Mouse (Mus musculus): Measurements from ENCODE around the gene Rcor1. TPM values are rescaled to one million over a fixed set of nuclear protein-coding genes. Genes with fewer than 3 reads are reported as not detected.
A peak's percentile ranks its signal among the peaks of the same experiment; 100 is the strongest.

The Rcor1 gene
- polyA plus RNA-seq (2015; fragmentation: Nextera tagmentation; extraction: Ambion mirVana): 4.1 and 4.5 TPM in 2 replicates

DNA sequence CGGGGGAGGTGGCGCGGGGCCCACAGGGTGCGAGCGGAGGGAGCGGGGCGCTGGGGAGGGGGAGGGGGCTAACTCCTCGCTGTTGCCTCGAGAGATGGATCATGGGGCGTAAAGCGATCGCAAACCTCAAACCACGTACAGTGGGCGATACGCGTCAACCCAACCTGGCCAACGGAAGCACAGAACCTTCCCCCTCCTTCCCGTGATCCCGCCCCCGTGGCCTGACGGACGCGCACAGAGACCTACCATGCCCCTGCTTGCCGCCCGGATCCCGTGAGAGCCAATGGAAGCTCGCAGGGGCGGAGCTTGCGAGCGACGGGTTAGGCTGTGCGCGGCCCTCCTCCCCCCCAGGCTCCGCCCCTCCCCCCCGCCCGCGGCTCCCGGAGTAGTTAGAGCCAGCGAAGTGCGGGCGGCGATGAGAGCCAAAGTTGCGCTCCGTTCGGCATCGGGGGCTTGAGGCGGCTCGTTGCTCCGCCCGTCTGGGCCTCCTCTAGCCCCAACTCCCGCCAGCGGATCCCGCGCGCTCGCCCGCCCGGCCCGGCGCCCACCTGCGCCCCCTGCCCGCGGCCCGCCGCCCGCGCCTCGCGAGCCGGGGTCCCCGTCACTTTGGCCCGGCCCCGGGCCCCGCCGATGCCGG is at the start of gene Rcor1:
Gene Rcor1 (plus strand): TSS at position 376 of the 637 bp plus-strand sequence.
- Histone ChIP-seq H3K27ac (ENCODE audit: low read depth, low read length) (peak within 1 kb of the TSS; percentile 99), H3K9ac (ENCODE audit: low read depth, low read length) (peak within 1 kb of the TSS; percentile 87), H3K9me3 (ENCODE audit: control insufficient read depth, low read length) (no peaks in the 10 kb centered on the region), H3K4me2 (ENCODE audit: low read length) (peak within 1 kb of the TSS; percentile 97), H3K27me3 (replicated peaks; ENCODE audit: control insufficient read depth, insufficient read depth, low read length) (no peaks in the 10 kb centered on the region), H3K36me3 (ENCODE audit: control insufficient read depth, insufficient read depth, low read length) (0 out of 2 replicates have a peak, but pooled peaks cover 2% of the 10 kb centered on the region), H3K4me1 (ENCODE audit: control insufficient read depth, insufficient read depth, low read depth, low read length) (peaks cover 15% of the 10 kb centered on the region), H3K4me3 (ENCODE audit: low read length) (peak within 1 kb of the TSS; percentile 71)
- under 1% methylated on average over 48 of the region's 76 CpGs for WGBS
- peak; percentile 98 for ATAC-seq

- H3K9ac ChIP-seq (ENCODE audit: low read depth, low read length): no peak overlapping the region
- H3K27ac ChIP-seq (ENCODE audit: low read depth, low read length): no peak overlapping the region
- ATAC-seq: no peak
- no peaks in the 10 kb centered on the region for H3K36me3 ChIP-seq (ENCODE audit: control insufficient read depth, insufficient read depth, low read length)
- no peak overlapping the region for H3K4me3 ChIP-seq (ENCODE audit: low read length)
- no peak overlapping the region for H3K4me2 ChIP-seq (ENCODE audit: low read length)
- H3K27me3 ChIP-seq (replicated peaks; ENCODE audit: control insufficient read depth, insufficient read depth, low read length): no peaks in the 10 kb centered on the region
- H3K9me3 ChIP-seq (ENCODE audit: control insufficient read depth, low read length): no peaks in the 10 kb centered on the region
- 97% methylated on average over 3 of the region's 3 CpGs for WGBS
- H3K4me1 ChIP-seq (ENCODE audit: control insufficient read depth, insufficient read depth, low read depth, low read length): peaks cover 4% of the 10 kb centered on the region; the same call in 1 of the 2 replicates
Measured at GRCm38 (mm10) chr12:110989409-110989808, 49.7 kb upstream of the Rcor1 start.

DNA sequence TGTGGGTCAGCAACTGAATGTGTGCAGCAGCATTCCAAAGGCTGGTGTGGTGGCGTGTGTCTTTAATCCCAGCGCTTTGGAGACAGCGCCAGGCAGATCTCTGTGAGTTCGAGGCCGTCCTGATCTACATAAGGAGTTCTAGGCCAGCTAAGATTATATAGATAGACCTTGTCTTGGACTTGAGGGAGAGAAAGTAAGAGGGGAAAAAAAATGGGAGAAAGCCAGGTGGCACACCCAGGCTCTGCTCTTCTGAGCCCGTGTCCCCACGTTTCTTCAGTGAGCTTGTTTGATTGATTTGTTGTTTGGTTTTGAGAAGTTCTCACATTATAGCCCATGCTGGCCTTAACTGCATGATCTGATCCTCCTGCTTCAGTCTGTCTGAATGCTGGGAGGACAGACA is 48.7 kb upstream of the Rcor1 start:
- Histone ChIP-seq H3K4me1 (ENCODE audit: control insufficient read depth, insufficient read depth, low read depth, low read length) (peaks cover 4% of the 10 kb centered on the region; the same call in 1 of the 2 replicates), H3K4me2 (ENCODE audit: low read length) (no peak overlapping the region), H3K27me3 (replicated peaks; ENCODE audit: control insufficient read depth, insufficient read depth, low read length) (no peaks in the 10 kb centered on the region), H3K4me3 (ENCODE audit: low read length) (no peak overlapping the region), H3K27ac (ENCODE audit: low read depth, low read length) (no peak overlapping the region), H3K9me3 (ENCODE audit: control insufficient read depth, low read length) (no peaks in the 10 kb centered on the region), H3K36me3 (ENCODE audit: control insufficient read depth, insufficient read depth, low read length) (no peaks in the 10 kb centered on the region), H3K9ac (ENCODE audit: low read depth, low read length) (no peak overlapping the region)
- WGBS: 92% methylated on average over 7 of the region's 7 CpGs
- no peak for ATAC-seq

- Histone ChIP-seq H3K4me1 (ENCODE audit: control insufficient read depth, insufficient read depth, low read depth, low read length) (peaks cover 4% of the 10 kb centered on the region; the same call in 1 of the 2 replicates), H3K9ac (ENCODE audit: low read depth, low read length) (peak overlapping the region; percentile 74), H3K36me3 (ENCODE audit: control insufficient read depth, insufficient read depth, low read length) (no peaks in the 10 kb centered on the region), H3K9me3 (ENCODE audit: control insufficient read depth, low read length) (no peaks in the 10 kb centered on the region), H3K4me3 (ENCODE audit: low read length) (peak overlapping the region; percentile 53), H3K4me2 (ENCODE audit: low read length) (peak overlapping the region; percentile 71), H3K27me3 (replicated peaks; ENCODE audit: control insufficient read depth, insufficient read depth, low read length) (no peaks in the 10 kb centered on the region), H3K27ac (ENCODE audit: low read depth, low read length) (0 out of 2 replicates have a peak overlapping the region, but pooled peaks have one; percentile 44)
- ATAC-seq: peak; percentile 88
- 4% methylated on average over 23 of the region's 23 CpGs for WGBS
Measured at GRCm38 (mm10) chr12:110991361-110992127, 47.6 kb upstream of the Rcor1 start.

GRCm38 (mm10) chr12:110992128-110992553 is 47.0 kb upstream of the Rcor1 start:
- under 1% methylated on average over 21 of the region's 24 CpGs for WGBS

DNA sequence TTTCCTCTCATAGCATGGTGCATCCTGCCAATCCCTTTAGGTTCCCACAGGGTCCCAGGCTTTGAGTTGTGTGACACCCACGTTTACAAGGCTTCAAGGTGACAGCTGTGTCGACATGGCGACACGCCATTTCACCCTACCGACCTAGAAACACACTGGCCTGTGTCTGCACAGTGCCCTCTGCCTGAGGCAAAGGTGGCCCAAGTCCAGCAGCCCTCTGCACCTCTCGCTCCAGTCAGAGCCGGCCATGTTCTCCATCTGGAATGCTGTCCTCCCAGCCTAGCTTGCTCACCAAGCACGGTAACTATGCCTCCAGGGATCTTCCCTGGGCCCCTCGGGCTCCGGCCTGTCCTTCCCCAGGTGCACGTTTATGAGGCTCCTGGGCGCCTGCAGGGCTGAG is 46.4 kb upstream of the Rcor1 start:
- WGBS: 83% methylated on average over 12 of the region's 12 CpGs
- no peak overlapping the region for H3K27ac ChIP-seq (ENCODE audit: low read depth, low read length)
- no peaks in the 10 kb centered on the region for H3K9me3 ChIP-seq (ENCODE audit: control insufficient read depth, low read length)
- H3K36me3 ChIP-seq (ENCODE audit: control insufficient read depth, insufficient read depth, low read length): no peaks in the 10 kb centered on the region
- no peak overlapping the region for H3K4me3 ChIP-seq (ENCODE audit: low read length)
- H3K4me1 ChIP-seq (ENCODE audit: control insufficient read depth, insufficient read depth, low read depth, low read length): peaks cover 4% of the 10 kb centered on the region; the same call in 1 of the 2 replicates
- H3K9ac ChIP-seq (ENCODE audit: low read depth, low read length): no peak overlapping the region; the same call in 1 of the 2 replicates
- ATAC-seq: peak; percentile 3; the same call in 1 of the 2 replicates
- no peaks in the 10 kb centered on the region for H3K27me3 ChIP-seq (replicated peaks; ENCODE audit: control insufficient read depth, insufficient read depth, low read length)
- no peak overlapping the region for H3K4me2 ChIP-seq (ENCODE audit: low read length)

More at GRCm38 (mm10) chr12:110992128-110992553, 47.0 kb upstream of the Rcor1 start:
- Histone ChIP-seq H3K4me3 (ENCODE audit: low read length) (peak overlapping the region; percentile 53), H3K27me3 (replicated peaks; ENCODE audit: control insufficient read depth, insufficient read depth, low read length) (no peaks in the 10 kb centered on the region), H3K9me3 (ENCODE audit: control insufficient read depth, low read length) (no peaks in the 10 kb centered on the region), H3K4me2 (ENCODE audit: low read length) (peak overlapping the region; percentile 71), H3K9ac (ENCODE audit: low read depth, low read length) (peak overlapping the region; percentile 74), H3K27ac (ENCODE audit: low read depth, low read length) (peak overlapping the region; percentile 44; the same call in 1 of the 2 replicates), H3K36me3 (ENCODE audit: control insufficient read depth, insufficient read depth, low read length) (no peaks in the 10 kb centered on the region), H3K4me1 (ENCODE audit: control insufficient read depth, insufficient read depth, low read depth, low read length) (peaks cover 4% of the 10 kb centered on the region; the same call in 1 of the 2 replicates)
- ATAC-seq: peak; percentile 91

DNA sequence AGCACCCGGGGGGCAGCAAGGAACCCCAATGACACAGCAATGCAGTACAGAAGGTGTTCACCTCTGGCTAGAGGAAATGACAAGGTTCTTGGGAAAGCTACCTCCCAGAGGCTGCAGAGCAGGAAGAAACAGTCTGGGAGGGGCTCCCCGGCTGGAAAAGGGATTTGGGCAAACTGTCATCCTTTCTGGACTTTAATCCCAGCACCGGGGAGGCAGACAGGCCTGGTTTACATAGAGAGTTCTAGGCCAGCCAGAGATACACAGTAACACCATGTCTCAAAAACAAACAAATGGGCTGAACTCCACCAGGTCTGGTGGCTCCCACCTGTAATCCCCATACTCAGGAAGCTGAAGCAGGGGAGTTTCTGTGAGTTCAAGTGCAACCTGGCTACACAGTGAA is 45.9 kb upstream of the Rcor1 start:
- H3K36me3 ChIP-seq (ENCODE audit: control insufficient read depth, insufficient read depth, low read length): no peaks in the 10 kb centered on the region
- no peak overlapping the region for H3K27ac ChIP-seq (ENCODE audit: low read depth, low read length)
- no peak overlapping the region for H3K4me3 ChIP-seq (ENCODE audit: low read length)
- H3K4me2 ChIP-seq (ENCODE audit: low read length): no peak overlapping the region
- H3K27me3 ChIP-seq (replicated peaks; ENCODE audit: control insufficient read depth, insufficient read depth, low read length): no peaks in the 10 kb centered on the region
- peaks cover 4% of the 10 kb centered on the region; the same call in 1 of the 2 replicates for H3K4me1 ChIP-seq (ENCODE audit: control insufficient read depth, insufficient read depth, low read depth, low read length)
- no peak overlapping the region for H3K9ac ChIP-seq (ENCODE audit: low read depth, low read length)
- 100% methylated on average over 3 of the region's 3 CpGs for WGBS
- ATAC-seq: no peak
- no peaks in the 10 kb centered on the region for H3K9me3 ChIP-seq (ENCODE audit: control insufficient read depth, low read length)

GRCm38 (mm10) chr12:110994666-110995065 is 44.5 kb upstream of the Rcor1 start:
- ATAC-seq: no peak
- no peak overlapping the region for H3K4me2 ChIP-seq (ENCODE audit: low read length)
- H3K4me1 ChIP-seq (ENCODE audit: control insufficient read depth, insufficient read depth, low read depth, low read length): peaks cover 4% of the 10 kb centered on the region; the same call in 1 of the 2 replicates
- no peak overlapping the region for H3K27ac ChIP-seq (ENCODE audit: low read depth, low read length)
- 32% methylated on average over 12 of the region's 12 CpGs for WGBS
- 0 out of 2 replicates have a peak, but pooled peaks cover 2% of the 10 kb centered on the region for H3K9me3 ChIP-seq (ENCODE audit: control insufficient read depth, low read length)
- no peaks in the 10 kb centered on the region for H3K36me3 ChIP-seq (ENCODE audit: control insufficient read depth, insufficient read depth, low read length)
- no peak overlapping the region for H3K4me3 ChIP-seq (ENCODE audit: low read length)
- H3K9ac ChIP-seq (ENCODE audit: low read depth, low read length): no peak overlapping the region
- H3K27me3 ChIP-seq (replicated peaks; ENCODE audit: control insufficient read depth, insufficient read depth, low read length): no peaks in the 10 kb centered on the region

DNA sequence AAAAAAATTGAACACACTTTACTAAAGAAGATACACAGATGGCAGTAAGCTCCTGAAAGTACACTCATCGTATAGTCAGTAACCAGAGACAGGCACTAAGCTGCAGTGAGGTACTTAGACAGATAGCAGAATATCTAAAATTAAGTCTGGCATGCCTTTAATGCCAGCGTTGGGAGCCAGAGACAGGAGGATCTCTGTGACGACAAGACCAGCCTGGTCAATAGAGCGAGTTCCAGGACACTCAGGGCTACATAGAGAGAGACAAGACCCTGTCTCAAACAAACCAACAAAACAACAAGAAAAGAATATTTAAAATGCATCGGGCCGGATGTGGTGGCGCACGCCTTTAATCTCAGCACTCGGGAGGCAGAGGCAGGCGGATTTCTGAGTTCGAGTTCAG is 41.1 kb upstream of the Rcor1 start:
- H3K27ac ChIP-seq (ENCODE audit: low read depth, low read length): no peak overlapping the region
- WGBS: 98% methylated on average over 11 of the region's 11 CpGs
- ATAC-seq: no peak
- H3K27me3 ChIP-seq (replicated peaks; ENCODE audit: control insufficient read depth, insufficient read depth, low read length): no peaks in the 10 kb centered on the region
- H3K36me3 ChIP-seq (ENCODE audit: control insufficient read depth, insufficient read depth, low read length): no peaks in the 10 kb centered on the region
- no peaks in the 10 kb centered on the region for H3K4me1 ChIP-seq (ENCODE audit: control insufficient read depth, insufficient read depth, low read depth, low read length)
- no peak overlapping the region for H3K4me2 ChIP-seq (ENCODE audit: low read length)
- H3K9me3 ChIP-seq (ENCODE audit: control insufficient read depth, low read length): 0 out of 2 replicates have a peak, but pooled peaks cover 2% of the 10 kb centered on the region
- H3K9ac ChIP-seq (ENCODE audit: low read depth, low read length): no peak overlapping the region
- no peak overlapping the region for H3K4me3 ChIP-seq (ENCODE audit: low read length)
